Mouse (Mus musculus) liver, embryonic 11.5 days (tissue): ENCODE results near the gene Gna14. TPM values are rescaled to one million over a fixed set of nuclear protein-coding genes. Genes with fewer than 3 reads are reported as not detected.

ENCODE experiments used
- ATAC-seq: fragments of 200-750 bp; cut with Nextera tagmentation; replicated peaks from 2 replicates; pipeline ENCODE4 v1.8.0; 2017; ENCODE audit warnings: moderate number of reproducible peaks, mild to moderate bottlenecking, moderate TSS enrichment, moderate library complexity; ENCODE audit not compliant: low FRiP score
- DNase-seq: peaks from one replicate; pipeline ENCODE4 v3.0.0-alpha.2; 2017; ENCODE audit warnings: low spot score
- H3K27ac ChIP-seq: fragments of 300-500 bp; sonication (generic); 2 replicates; pipeline ENCODE4 v1.5.1; 2014; ENCODE audit warnings: mild to moderate bottlenecking, low read depth, low read length, control low read depth
- H3K27me3 ChIP-seq: fragments of 300-500 bp; sonication (generic); replicated peaks from 2 replicates; pipeline ENCODE4 v1.6.1; 2014; ENCODE audit warnings: low read length, mixed read lengths; ENCODE audit not compliant: control insufficient read depth, insufficient read depth
- H3K36me3 ChIP-seq: fragments of 300-500 bp; sonication (generic); 2 replicates; pipeline ENCODE4 v1.6.1; 2014; ENCODE audit warnings: mild to moderate bottlenecking, low read length, moderate library complexity, mixed read lengths; ENCODE audit not compliant: control insufficient read depth, insufficient read depth
- H3K4me1 ChIP-seq: fragments of 300-500 bp; sonication (generic); replicated peaks from 2 replicates; pipeline ENCODE4 v1.6.1; 2014; ENCODE audit warnings: low read length, mixed read lengths; ENCODE audit not compliant: control insufficient read depth, insufficient read depth
- H3K4me2 ChIP-seq: fragments of 300-500 bp; sonication (generic); 2 replicates; pipeline ENCODE4 v1.6.1; 2014; ENCODE audit warnings: mild to moderate bottlenecking, control low read depth, moderate library complexity
- H3K4me3 ChIP-seq: fragments of 300-500 bp; sonication (generic); 2 replicates; pipeline ENCODE4 v1.5.1; 2014; ENCODE audit warnings: low read depth, low read length, control low read depth
- H3K9ac ChIP-seq: fragments of 300-500 bp; sonication (generic); 2 replicates; pipeline ENCODE4 v1.6.1; 2014; ENCODE audit warnings: low read depth, low read length, control low read depth
- H3K9me3 ChIP-seq: fragments of 300-500 bp; sonication (generic); 2 replicates; pipeline ENCODE4 v1.6.1; 2016; ENCODE audit warnings: low read length, inconsistent platforms, mixed read lengths; ENCODE audit not compliant: control insufficient read depth
- WGBS: fragments of 180-500 bp; shearing (Covaris S2); extraction: QIAGEN DNeasy Blood & Tissue Kit; methylation state at CpG from one replicate; pipeline ENCODE4 v1.1.7; 2014; 5-methylcytosine and 5-hydroxymethylcytosine counted together
- polyA plus RNA-seq: library from polyadenylated mRNA; unstranded; fragments of >200 nt; fragmentation: Nextera tagmentation; extraction: Ambion mirVana; gene quantifications from 2 replicates; pipeline ENCODE4 v1.2.1, GENCODE M21; 2014

The Gna14 gene
- polyA plus RNA-seq, 1 experiment from 2014 or later, result 4.2 TPM

DNA sequence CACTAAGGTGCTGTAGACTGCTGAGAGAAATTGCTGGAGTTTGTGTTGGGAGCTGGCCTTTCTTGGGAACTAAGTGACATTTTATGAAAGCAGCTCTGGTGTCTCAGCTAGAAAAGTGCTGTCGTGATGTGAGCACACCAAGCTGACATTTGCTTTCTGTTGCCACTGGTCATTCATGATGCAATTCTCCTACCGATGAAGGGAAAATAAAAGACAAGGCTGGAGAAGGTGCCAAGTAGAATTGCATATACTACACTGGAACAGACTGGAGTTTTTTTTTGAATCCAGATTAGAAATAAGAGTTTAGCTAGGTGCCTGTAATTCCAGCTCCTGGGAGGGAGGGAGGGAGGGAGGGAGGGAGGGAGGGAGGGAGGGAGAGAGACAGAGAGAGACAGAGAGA is 98.7 kb downstream of the Gna14 start:
- no peak overlapping the region for H3K9ac ChIP-seq

DNA sequence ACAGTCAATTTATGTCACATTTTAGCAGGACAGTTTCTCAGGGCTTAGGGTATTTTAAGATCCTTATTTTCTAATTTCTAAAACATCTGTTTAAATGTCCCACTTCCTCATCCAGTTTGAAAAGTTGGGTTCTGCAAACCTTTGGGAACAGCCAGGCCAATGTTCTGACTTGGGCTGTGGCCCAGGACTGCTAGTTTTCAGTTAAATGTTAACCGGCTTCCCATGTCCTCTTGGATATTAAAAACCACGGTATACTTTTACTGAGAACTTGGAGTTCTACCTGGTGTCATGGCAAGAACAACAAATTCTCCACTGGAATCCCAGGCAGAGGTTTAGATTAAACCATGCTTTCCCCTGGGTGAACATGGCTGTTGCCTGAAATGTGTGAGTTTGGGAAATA is 102.9 kb downstream of the Gna14 start:
- Histone ChIP-seq H3K27ac (no peak overlapping the region), H3K27me3 (no peaks in the 10 kb centered on the region), H3K9ac (no peak overlapping the region), H3K4me1 (no peaks in the 10 kb centered on the region), H3K4me2 (no peak overlapping the region), H3K9me3 (no peaks in the 10 kb centered on the region), H3K4me3 (no peak overlapping the region), H3K36me3 (no peaks in the 10 kb centered on the region)
- WGBS, result 83% methylated on average over 2 of the region's 2 CpGs
- no peak for ATAC-seq
- DNase-seq, result no peak

More for the DNA sequence above, 98.7 kb downstream of the Gna14 start:
- 84% methylated on average over 2 of the region's 2 CpGs for WGBS
- Histone ChIP-seq H3K9me3 (no peaks in the 10 kb centered on the region), H3K27me3 (no peaks in the 10 kb centered on the region), H3K27ac (no peak overlapping the region), H3K4me2 (no peak overlapping the region), H3K4me3 (no peak overlapping the region), H3K36me3 (no peaks in the 10 kb centered on the region), H3K4me1 (no peaks in the 10 kb centered on the region)
- ATAC-seq (no peak), DNase-seq (no peak)

DNA sequence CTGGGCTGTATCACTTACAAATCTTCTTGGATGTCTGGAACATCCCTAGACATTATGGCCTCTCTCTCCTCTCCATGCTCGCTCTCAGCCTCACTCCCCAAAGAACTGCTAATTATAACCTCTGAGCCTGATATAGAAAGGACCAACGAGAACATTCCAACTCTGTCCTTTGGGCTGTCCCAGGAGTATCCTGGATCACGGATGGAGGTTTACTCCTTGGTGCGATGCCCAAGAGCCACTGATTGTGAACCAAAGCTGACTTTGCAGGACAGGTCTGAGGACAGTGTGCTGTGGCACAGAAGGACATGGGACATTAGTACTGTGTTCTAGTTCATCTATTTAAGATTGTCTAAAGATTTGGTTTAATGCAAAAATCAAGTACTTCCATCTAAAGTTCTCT is 108.1 kb downstream of the Gna14 start:
- 82% methylated on average over 4 of the region's 4 CpGs for WGBS
- H3K27ac ChIP-seq, result no peak overlapping the region

DNA sequence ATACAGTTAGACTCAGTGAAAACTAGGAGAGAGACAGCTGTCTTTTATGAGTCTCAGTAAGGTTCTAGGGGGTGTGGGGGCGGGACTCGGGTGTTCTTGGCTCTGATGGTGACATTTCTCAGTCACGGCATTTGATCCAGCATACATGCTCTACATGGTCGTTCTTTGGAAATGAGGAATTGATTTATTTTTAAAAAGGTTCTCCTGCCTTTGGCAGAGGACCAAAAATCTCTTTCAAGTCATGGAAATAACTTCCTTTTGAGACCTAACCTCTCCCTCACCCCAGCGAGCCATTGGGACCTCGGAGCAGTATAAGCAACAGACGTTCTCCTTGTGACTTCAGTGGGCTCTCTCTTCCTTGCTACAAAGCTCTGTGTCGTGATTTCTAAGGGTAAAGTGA is 121.4 kb downstream of the Gna14 start:
- no peaks in the 10 kb centered on the region for H3K4me1 ChIP-seq
- H3K4me2 ChIP-seq, result no peak overlapping the region
- ATAC-seq (no peak), DNase-seq (no peak)
- no peak overlapping the region for H3K9ac ChIP-seq
- H3K27me3 ChIP-seq, result no peaks in the 10 kb centered on the region
- H3K4me3 ChIP-seq, result no peak overlapping the region
- WGBS, result 80% methylated on average over 8 of the region's 8 CpGs
- H3K27ac ChIP-seq, result no peak overlapping the region
- H3K9me3 ChIP-seq, result no peaks in the 10 kb centered on the region
- H3K36me3 ChIP-seq, result no peaks in the 10 kb centered on the region

More for the DNA sequence above, 108.1 kb downstream of the Gna14 start:
- Histone ChIP-seq H3K9ac (no peak overlapping the region), H3K36me3 (no peaks in the 10 kb centered on the region), H3K27me3 (no peaks in the 10 kb centered on the region), H3K4me1 (no peaks in the 10 kb centered on the region), H3K4me2 (no peak overlapping the region), H3K9me3 (no peaks in the 10 kb centered on the region), H3K4me3 (no peak overlapping the region)
- ATAC-seq (no peak), DNase-seq (no peak)

DNA sequence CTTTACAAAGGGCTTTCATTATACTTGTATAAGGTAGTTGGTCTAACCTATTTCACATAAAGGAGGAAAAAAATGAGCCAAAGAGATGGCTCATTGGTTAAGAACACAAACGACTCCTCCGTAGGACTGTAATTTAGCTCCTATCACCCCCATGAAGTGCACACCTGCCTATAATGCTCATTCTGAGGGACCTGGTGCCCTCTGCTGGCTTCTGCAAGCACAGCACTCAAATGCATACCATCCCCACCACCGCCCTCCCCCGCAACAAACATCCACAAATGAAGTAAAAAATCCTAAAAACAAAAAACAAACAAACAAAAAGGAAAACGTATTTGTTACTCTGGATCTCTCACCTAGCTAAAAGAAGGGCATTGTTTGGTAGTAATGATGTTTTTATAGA is 122.4 kb downstream of the Gna14 start:
- Histone ChIP-seq H3K36me3 (no peaks in the 10 kb centered on the region), H3K27ac (no peak overlapping the region), H3K27me3 (no peaks in the 10 kb centered on the region), H3K4me3 (no peak overlapping the region), H3K4me2 (no peak overlapping the region), H3K9ac (no peak overlapping the region), H3K9me3 (no peaks in the 10 kb centered on the region), H3K4me1 (no peaks in the 10 kb centered on the region)
- WGBS, result 66% methylated on average over 5 of the region's 5 CpGs
- ATAC-seq, result no peak
- no peak for DNase-seq

DNA sequence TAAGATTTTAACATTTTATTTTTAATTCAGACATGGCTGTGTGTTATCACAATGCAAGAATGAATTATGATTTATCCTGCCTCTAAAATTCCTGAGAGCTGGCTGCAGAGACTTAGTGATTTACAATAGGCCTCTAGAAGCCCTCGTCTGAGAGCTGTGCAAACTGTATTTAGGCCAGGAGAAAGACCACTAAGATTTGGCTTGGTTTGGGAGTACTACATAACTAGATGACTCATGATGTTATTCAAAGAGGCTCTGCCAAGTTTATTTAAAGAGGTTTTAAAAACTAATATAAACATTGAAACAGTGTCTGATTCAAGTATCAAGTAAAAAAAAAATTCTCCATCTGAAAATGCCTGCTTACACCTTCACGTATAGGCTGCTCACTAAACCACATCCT is 123.0 kb downstream of the Gna14 start:
- DNase-seq, result no peak
- no peak for ATAC-seq
- Histone ChIP-seq H3K36me3 (no peaks in the 10 kb centered on the region), H3K4me3 (no peak overlapping the region), H3K4me1 (no peaks in the 10 kb centered on the region), H3K27me3 (no peaks in the 10 kb centered on the region), H3K9me3 (no peaks in the 10 kb centered on the region), H3K4me2 (no peak overlapping the region), H3K27ac (no peak overlapping the region), H3K9ac (no peak overlapping the region)
- WGBS, result 70% methylated on average over 2 of the region's 2 CpGs

DNA sequence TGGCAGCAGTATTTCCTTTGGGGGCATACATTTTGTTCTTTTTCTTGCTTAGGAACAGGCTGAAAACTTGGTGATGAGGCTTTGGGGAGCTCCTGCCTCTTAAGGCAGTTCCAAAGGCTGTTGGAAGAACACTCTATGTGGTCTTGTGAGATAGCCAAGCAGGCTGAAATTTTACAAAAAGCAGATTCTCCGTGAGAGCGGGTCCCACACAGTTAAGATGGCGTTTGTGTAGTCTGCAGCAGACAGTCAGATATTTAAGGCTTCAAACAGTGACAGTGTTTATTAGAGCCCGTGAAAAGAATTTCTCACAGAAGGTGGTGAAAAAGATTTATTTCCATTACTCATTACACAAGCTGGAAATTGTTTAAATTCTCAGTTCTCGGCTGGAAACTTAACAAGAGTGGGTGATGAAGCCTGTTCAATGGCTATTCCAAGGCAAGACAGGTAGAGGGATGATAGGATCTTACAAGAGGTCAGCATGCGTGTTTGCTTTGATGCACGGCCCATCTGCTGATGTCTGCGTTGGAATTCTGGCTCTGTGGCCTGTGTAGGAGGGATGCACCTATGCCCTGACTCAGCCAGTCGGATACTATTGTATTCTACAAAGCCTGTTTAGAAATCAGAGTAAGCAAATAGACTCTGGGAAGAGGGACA is 123.8 kb downstream of the Gna14 start:
- ATAC-seq (no peak), DNase-seq (no peak)
- Histone ChIP-seq H3K4me2 (no peak overlapping the region), H3K4me1 (no peaks in the 10 kb centered on the region), H3K9me3 (no peaks in the 10 kb centered on the region), H3K9ac (no peak overlapping the region), H3K27me3 (no peaks in the 10 kb centered on the region), H3K27ac (no peak overlapping the region), H3K36me3 (no peaks in the 10 kb centered on the region), H3K4me3 (no peak overlapping the region)
- 66% methylated on average over 9 of the region's 9 CpGs for WGBS

DNA sequence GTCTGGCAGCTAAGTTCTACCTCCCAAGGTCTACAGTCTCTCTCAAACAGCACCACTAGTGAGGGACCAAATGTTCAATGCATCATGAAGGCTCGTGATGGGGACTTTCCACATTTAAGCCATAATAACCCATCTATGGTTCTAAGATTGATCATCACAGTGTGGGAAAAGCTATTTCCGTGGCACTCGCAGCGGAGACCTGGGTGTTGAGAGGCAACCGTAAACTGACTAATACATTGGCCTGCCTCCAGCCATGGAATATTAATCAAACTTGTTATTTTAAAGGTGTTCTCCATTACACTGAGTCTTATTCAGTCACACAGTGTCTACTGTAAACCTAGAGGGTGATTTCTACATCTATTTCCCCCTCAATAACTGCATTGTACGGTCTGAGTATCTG is 127.1 kb downstream of the Gna14 start:
- no peaks in the 10 kb centered on the region for H3K36me3 ChIP-seq
- ATAC-seq (no peak), DNase-seq (no peak)
- H3K4me3 ChIP-seq, result no peak overlapping the region
- H3K4me2 ChIP-seq, result no peak overlapping the region
- 88% methylated on average over 6 of the region's 6 CpGs for WGBS
- H3K9ac ChIP-seq, result no peak overlapping the region
- no peaks in the 10 kb centered on the region for H3K9me3 ChIP-seq
- H3K4me1 ChIP-seq, result no peaks in the 10 kb centered on the region
- no peak overlapping the region for H3K27ac ChIP-seq
- H3K27me3 ChIP-seq, result no peaks in the 10 kb centered on the region

DNA sequence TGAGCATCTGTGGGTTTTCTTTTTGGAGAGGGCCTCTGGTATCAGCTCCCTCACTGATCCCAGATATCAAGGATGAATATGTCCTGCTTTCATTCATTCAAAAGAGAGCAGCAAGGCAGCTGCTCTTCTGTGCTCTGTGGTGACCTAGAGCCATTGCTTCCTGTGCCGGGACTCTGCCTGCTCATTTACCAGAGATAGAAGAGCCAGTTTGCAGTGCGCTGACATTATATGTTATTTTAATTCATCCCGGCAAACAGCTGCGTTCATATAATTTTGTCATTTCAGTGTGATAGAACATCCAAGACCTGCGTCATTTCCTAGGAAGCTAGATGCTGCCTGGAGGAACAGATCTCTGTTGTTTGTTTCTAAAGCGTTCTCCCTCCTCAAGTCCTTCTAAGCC is 141.2 kb downstream of the Gna14 start:
- ATAC-seq (no peak), DNase-seq (no peak)
- Histone ChIP-seq H3K27me3 (no peaks in the 10 kb centered on the region), H3K4me2 (no peak overlapping the region), H3K9me3 (no peaks in the 10 kb centered on the region), H3K36me3 (no peaks in the 10 kb centered on the region), H3K4me1 (0 out of 2 replicates have a peak, but pooled peaks cover 2% of the 10 kb centered on the region), H3K9ac (no peak overlapping the region), H3K4me3 (no peak overlapping the region), H3K27ac (no peak overlapping the region)
- whole genome bisulfite sequencing, result 83% methylated on average over 6 of the region's 6 CpGs
